Mouse (Mus musculus) lung, embryonic 15.5 days (tissue): ENCODE results near the gene Ptpn1. TPM values are rescaled to one million over a fixed set of nuclear protein-coding genes. Genes with fewer than 3 reads are reported as not detected.
A peak's percentile ranks its signal among the peaks of the same experiment; 100 is the strongest.

Experiments
- ATAC-seq: fragments of 200-750 bp; cut with Nextera tagmentation; 2 replicates; pipeline ENCODE4 v1.8.0; 2017; ENCODE audit warnings: moderate number of reproducible peaks, borderline replicate concordance; ENCODE audit not compliant: low FRiP score, low TSS enrichment; ENCODE audit errors: extremely low read depth
- H3K27ac ChIP-seq: fragments of 300-500 bp; sonication (generic); 2 replicates; pipeline ENCODE4 v1.5.1; 2015; ENCODE audit warnings: moderate library complexity, mild to moderate bottlenecking, inconsistent platforms
- H3K27me3 ChIP-seq: fragments of 300-500 bp; sonication (generic); 2 replicates; pipeline ENCODE4 v1.6.1; 2015; ENCODE audit warnings: inconsistent platforms
- H3K36me3 ChIP-seq: fragments of 300-500 bp; sonication (generic); 2 replicates; pipeline ENCODE4 v1.6.1; 2015; ENCODE audit warnings: inconsistent platforms
- H3K4me1 ChIP-seq: fragments of 300-500 bp; sonication (generic); 2 replicates; pipeline ENCODE4 v1.6.1; 2015; ENCODE audit warnings: inconsistent platforms
- H3K4me2 ChIP-seq: fragments of 300-500 bp; sonication (generic); 2 replicates; pipeline ENCODE4 v1.6.1; 2015; ENCODE audit warnings: inconsistent platforms, mild to moderate bottlenecking, moderate library complexity
- H3K4me3 ChIP-seq: fragments of 300-500 bp; sonication (generic); 2 replicates; pipeline ENCODE4 v1.5.1; 2015; ENCODE audit warnings: mild to moderate bottlenecking, inconsistent platforms
- H3K9ac ChIP-seq: fragments of 300-500 bp; sonication (generic); 2 replicates; pipeline ENCODE4 v1.6.1; 2015; ENCODE audit warnings: inconsistent platforms
- H3K9me3 ChIP-seq: fragments of 300-500 bp; sonication (generic); 2 replicates; pipeline ENCODE4 v1.6.1; 2016; ENCODE audit warnings: inconsistent platforms
- WGBS: fragments of 180-500 bp; shearing (Covaris S2); methylation state at CpG from one replicate; pipeline ENCODE4 v1.1.7; 2015; 5-methylcytosine and 5-hydroxymethylcytosine counted together
- polyA plus RNA-seq: library from polyadenylated mRNA; unstranded; fragments of >200 nt; fragmentation: Nextera tagmentation; extraction: Ambion mirVana; gene quantifications from 2 replicates; pipeline ENCODE4 v1.2.1, GENCODE M21; 2015

Gene Ptpn1
- polyA plus RNA-seq, 1 experiment from 2014 or later: 74.4 TPM

- Histone ChIP-seq H3K4me2 (peak overlapping the region; percentile 93), H3K36me3 (no peaks in the 10 kb centered on the region), H3K4me1 (peaks cover 31% of the 10 kb centered on the region), H3K9ac (peak overlapping the region; percentile 60), H3K27ac (peak overlapping the region; percentile 97), H3K9me3 (no peaks in the 10 kb centered on the region), H3K27me3 (no peaks in the 10 kb centered on the region), H3K4me3 (peak overlapping the region; percentile 45)
- WGBS: 2% methylated on average over 29 of the region's 29 CpGs
- ATAC-seq: peak; percentile 67
Observed at GRCm38 (mm10) chr2:167924803-167925604, 6.9 kb upstream of the Ptpn1 start.

DNA sequence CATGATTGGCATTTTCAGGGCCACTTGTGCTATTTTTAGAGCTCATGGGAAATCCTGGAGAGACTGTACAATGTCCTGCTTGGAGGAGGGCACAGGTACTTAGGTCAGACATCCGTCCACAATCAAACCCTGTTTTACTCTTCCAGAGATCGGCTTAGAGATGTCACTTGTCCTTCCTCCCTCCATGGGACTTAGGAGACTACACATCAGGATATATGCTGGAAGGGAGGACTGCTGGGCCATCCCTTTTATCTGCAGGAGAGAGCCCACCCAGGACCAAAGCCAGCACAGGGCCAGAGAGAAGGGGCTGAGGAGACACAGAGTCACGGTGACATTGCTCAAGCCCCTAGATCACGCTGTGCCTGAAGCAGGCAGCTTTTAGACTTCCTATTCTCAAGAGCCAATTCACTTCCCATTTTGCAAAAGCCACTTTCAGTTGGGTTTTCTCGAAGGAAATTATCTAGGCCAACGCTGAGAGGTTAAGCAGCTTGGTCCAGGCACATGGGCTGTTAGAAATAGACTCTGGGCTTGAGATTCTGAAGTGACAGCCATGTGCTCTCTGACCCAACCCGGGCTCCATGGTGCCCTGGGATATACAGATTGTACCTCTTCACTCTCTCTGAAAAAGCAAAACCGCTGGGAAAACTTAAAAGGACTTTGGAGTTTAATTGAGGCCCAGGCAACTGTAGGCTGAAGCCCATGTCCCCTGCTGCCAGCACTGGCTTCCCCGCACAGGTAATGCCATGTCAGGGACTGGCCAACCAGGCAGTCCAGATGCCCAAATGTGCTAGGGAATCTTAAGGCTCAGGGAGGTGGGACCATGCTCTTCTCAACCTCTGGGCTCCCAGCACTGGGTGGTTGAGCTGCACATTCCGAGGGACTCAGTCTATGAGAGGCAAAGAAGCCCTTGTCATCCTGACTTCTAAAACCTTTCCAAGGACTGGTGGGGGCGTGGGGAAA, 5.7 kb upstream of the Ptpn1 start:
- H3K27ac ChIP-seq: peak overlapping the region; percentile 97
- no peak for ATAC-seq
- peaks cover 31% of the 10 kb centered on the region for H3K4me1 ChIP-seq
- H3K36me3 ChIP-seq: no peaks in the 10 kb centered on the region
- H3K4me2 ChIP-seq: peak overlapping the region; percentile 93
- H3K9me3 ChIP-seq: no peaks in the 10 kb centered on the region
- no peak overlapping the region for H3K4me3 ChIP-seq
- H3K27me3 ChIP-seq: no peaks in the 10 kb centered on the region
- H3K9ac ChIP-seq: no peak overlapping the region
- 82% methylated on average over 11 of the region's 11 CpGs for WGBS

- H3K27me3 ChIP-seq: no peaks in the 10 kb centered on the region
- H3K27ac ChIP-seq: no peak overlapping the region
- H3K4me2 ChIP-seq: no peak overlapping the region
- ATAC-seq: no peak
- H3K9ac ChIP-seq: no peak overlapping the region
- no peaks in the 10 kb centered on the region for H3K36me3 ChIP-seq
- peaks cover 40% of the 10 kb centered on the region for H3K4me1 ChIP-seq
- no peak overlapping the region for H3K4me3 ChIP-seq
- 57% methylated on average over 4 of the region's 4 CpGs for WGBS
- no peaks in the 10 kb centered on the region for H3K9me3 ChIP-seq
Observed at GRCm38 (mm10) chr2:167928002-167928526, 3.8 kb upstream of the Ptpn1 start.

DNA sequence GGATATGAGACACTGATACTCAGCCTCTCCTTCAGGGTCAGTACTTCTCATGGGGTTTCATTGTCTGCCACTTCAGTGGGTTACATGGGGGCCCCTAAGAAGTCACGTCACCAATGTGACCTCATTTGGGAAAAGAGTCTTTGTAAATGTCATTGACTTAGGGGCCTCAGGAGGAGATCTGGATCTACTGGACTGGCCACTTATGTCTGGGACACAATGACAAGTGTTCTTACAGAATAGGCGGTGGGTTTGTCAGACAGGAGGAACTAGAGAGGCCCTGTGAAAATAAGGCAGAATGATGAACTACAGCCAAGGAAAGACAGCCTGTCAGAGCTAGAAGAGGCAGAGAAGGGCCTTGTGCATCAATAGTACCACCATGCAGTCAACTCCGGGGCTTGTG, 2.9 kb upstream of the Ptpn1 start:
- Histone ChIP-seq H3K36me3 (no peaks in the 10 kb centered on the region), H3K4me2 (no peak overlapping the region), H3K4me1 (peaks cover 49% of the 10 kb centered on the region), H3K27ac (peak overlapping the region; percentile 65), H3K27me3 (no peaks in the 10 kb centered on the region), H3K9ac (no peak overlapping the region), H3K9me3 (no peaks in the 10 kb centered on the region), H3K4me3 (no peak overlapping the region)
- 61% methylated on average over 3 of the region's 3 CpGs for WGBS
- ATAC-seq: no peak

DNA sequence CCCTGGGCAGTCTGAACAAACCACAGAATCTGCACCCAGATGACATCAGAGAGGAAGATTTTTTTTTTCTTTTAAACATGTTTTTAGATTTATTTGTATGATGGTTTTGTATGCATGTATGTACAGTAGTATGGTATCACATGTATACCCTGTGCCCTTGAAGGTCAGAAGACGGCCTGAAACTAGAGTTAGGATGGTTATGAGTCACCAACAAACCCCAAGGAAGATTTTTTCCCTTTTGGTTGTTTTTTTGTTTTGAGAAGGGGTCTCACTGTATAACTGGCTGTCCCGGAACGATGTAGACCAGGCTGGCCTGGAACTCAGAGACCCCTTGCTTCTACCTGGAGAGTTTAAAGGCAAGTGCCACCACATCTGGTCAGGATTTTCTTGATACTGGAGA, 882 bp upstream of the Ptpn1 start:
- 92% methylated on average over 3 of the region's 3 CpGs for WGBS
- H3K4me3 ChIP-seq: peak overlapping the region; percentile 91; the same call in 1 of the 2 replicates

GRCm38 (mm10) chr2:167932727-167933231, 922 bp downstream of the Ptpn1 start:
- Histone ChIP-seq H3K4me3 (peak overlapping the region; percentile 91), H3K27me3 (no peaks in the 10 kb centered on the region), H3K9me3 (no peaks in the 10 kb centered on the region), H3K4me2 (peak overlapping the region; percentile 76), H3K36me3 (no peaks in the 10 kb centered on the region), H3K4me1 (peaks cover 42% of the 10 kb centered on the region), H3K27ac (no peak overlapping the region), H3K9ac (peak overlapping the region; percentile 83)
- 2% methylated on average over 18 of the region's 18 CpGs for WGBS
- ATAC-seq: peak; percentile 29; the same call in 1 of the 2 replicates

More for the DNA sequence above, 882 bp upstream of the Ptpn1 start:
- Histone ChIP-seq H3K4me2 (peak overlapping the region; percentile 76; the same call in 1 of the 2 replicates), H3K36me3 (no peaks in the 10 kb centered on the region), H3K4me1 (peaks cover 40% of the 10 kb centered on the region), H3K9ac (peak overlapping the region; percentile 83), H3K27ac (peak overlapping the region; percentile 81), H3K9me3 (no peaks in the 10 kb centered on the region), H3K27me3 (no peaks in the 10 kb centered on the region)
- no peak for ATAC-seq

DNA sequence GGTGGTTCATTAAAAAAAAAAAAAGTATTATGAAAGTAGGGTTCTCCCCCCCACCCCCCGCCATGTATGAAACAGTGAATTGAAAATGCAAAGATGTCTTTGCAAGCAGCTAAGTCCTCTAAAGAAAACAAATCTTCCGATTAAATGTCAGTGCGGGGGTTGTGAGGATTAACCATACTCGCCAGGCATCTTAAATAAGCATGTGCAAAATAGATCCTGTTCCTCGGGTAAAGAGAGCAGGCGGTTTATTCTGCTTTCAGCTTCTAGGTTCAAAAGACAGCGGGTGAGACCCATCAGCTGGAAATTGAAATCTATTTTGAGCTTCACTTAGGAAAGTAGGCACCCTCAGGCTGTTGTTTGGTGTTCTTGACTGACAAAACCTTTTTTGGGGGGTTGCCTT, 1.5 kb downstream of the Ptpn1 start:
- H3K4me1 ChIP-seq: peaks cover 38% of the 10 kb centered on the region
- 47% methylated on average over 7 of the region's 7 CpGs for WGBS

DNA sequence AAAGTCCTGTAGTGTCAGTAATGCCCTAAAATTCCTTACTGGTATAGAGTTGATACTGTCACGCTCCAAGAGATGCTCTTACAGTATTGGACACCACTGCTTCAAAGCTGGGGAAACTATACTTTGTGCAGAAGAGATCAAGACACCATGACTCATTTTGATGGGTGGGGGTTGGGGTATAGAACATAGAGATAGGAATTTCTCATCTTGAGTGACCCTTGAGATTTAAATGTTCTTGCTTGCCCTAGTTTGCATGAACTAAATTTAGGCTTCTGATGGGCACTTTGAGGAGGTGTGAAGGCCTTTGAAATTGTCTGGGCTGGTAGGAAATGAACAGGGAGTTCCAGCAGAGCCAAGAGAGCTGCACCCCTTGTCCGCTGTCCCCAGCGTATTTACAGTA, 4.1 kb downstream of the Ptpn1 start:
- 89% methylated on average over 3 of the region's 3 CpGs for WGBS
- no peak overlapping the region for H3K4me3 ChIP-seq
- H3K27me3 ChIP-seq: no peaks in the 10 kb centered on the region
- H3K4me2 ChIP-seq: no peak overlapping the region
- no peak overlapping the region for H3K9ac ChIP-seq
- peaks cover 48% of the 10 kb centered on the region for H3K4me1 ChIP-seq
- H3K9me3 ChIP-seq: no peaks in the 10 kb centered on the region
- H3K36me3 ChIP-seq: no peaks in the 10 kb centered on the region
- no peak for ATAC-seq
- H3K27ac ChIP-seq: no peak overlapping the region

More for the DNA sequence above, 1.5 kb downstream of the Ptpn1 start:
- Histone ChIP-seq H3K36me3 (no peaks in the 10 kb centered on the region), H3K9ac (peak overlapping the region; percentile 83), H3K4me3 (peak overlapping the region; percentile 91), H3K27me3 (no peaks in the 10 kb centered on the region), H3K4me2 (peak overlapping the region; percentile 76), H3K27ac (no peak overlapping the region), H3K9me3 (no peaks in the 10 kb centered on the region)
- no peak for ATAC-seq

DNA sequence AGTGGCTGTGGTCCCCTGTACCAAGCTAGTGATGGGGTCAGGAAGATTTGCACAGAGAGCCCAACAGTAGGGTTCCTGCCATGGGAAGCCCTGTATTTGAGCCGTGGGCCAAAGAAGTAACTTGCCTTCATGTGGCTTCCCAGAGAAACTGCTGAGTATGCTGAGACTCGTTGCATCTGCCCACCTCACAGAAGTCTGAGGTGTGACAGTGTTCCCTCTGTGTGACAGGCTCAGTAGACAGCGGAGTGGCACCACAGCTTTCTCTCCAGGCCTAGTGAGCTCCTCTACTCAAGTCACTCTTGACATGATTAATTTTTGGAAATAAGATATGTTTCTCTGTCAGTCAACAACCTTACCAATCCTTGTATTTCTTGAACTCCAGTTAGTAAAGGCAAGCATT, 6.9 kb downstream of the Ptpn1 start:
- no peak overlapping the region for H3K27ac ChIP-seq
- WGBS: 72% methylated on average over 3 of the region's 3 CpGs

GRCm38 (mm10) chr2:167939204-167939603, 7.3 kb downstream of the Ptpn1 start:
- Histone ChIP-seq H3K9ac (no peak overlapping the region), H3K27me3 (no peaks in the 10 kb centered on the region), H3K4me3 (no peak overlapping the region), H3K4me2 (no peak overlapping the region), H3K36me3 (no peaks in the 10 kb centered on the region), H3K9me3 (no peaks in the 10 kb centered on the region), H3K27ac (0 out of 2 replicates have a peak overlapping the region, but pooled peaks have one; percentile 35), H3K4me1 (peaks cover 58% of the 10 kb centered on the region)
- WGBS: 61% methylated on average over 4 of the region's 4 CpGs
- ATAC-seq: no peak

More for the DNA sequence above, 6.9 kb downstream of the Ptpn1 start:
- Histone ChIP-seq H3K36me3 (no peaks in the 10 kb centered on the region), H3K4me2 (no peak overlapping the region), H3K4me3 (no peak overlapping the region), H3K4me1 (peaks cover 59% of the 10 kb centered on the region), H3K27me3 (no peaks in the 10 kb centered on the region), H3K9ac (no peak overlapping the region), H3K9me3 (no peaks in the 10 kb centered on the region)
- no peak for ATAC-seq

- no peak for ATAC-seq
- Histone ChIP-seq H3K9ac (no peak overlapping the region), H3K27me3 (no peaks in the 10 kb centered on the region), H3K4me3 (no peak overlapping the region), H3K27ac (peak overlapping the region; percentile 35), H3K36me3 (no peaks in the 10 kb centered on the region), H3K4me2 (no peak overlapping the region), H3K9me3 (no peaks in the 10 kb centered on the region), H3K4me1 (peaks cover 62% of the 10 kb centered on the region)
- WGBS: 32% methylated on average over 11 of the region's 11 CpGs
Observed at GRCm38 (mm10) chr2:167939632-167940399, 8.0 kb downstream of the Ptpn1 start.
